Mouse (Mus musculus) heart, postnatal 4 days (tissue): ENCODE measurements around the gene Fndc1. TPM values are rescaled to one million over a fixed set of nuclear protein-coding genes. Genes with fewer than 3 reads are reported as not detected.

Experiments used
- DNase-seq: peaks from one replicate; pipeline ENCODE4 v3.0.0; 2021
- total RNA-seq, 2 experiments: library from RNA; stranded (reverse); gene quantifications; 2 replicates each; pipeline ENCODE4 v1.2.3; 2021

Gene Fndc1
- total RNA-seq, 2 experiments from 2014 or later, result 96.0 to 105 TPM

DNA sequence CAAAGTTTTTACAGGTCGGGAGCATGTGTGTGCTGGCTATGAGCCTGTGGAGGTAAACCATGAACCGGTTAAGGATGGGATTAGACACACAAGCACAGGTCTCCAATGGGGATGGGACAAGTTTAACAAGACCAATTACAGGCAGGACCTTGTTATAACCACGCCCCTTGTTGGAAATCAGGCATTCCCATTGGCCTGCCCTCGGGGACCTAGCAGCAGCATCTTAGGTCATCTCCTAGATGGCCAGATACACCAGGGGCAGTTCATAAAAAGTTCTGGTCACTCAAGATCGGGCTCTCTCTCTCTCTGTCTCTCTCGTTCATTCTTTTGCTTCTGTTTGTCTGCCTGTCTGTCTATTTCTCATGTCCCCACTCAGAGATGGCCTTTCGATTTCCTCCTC, 6.9 kb downstream of the Fndc1 start:
- no peak for DNase-seq

DNA sequence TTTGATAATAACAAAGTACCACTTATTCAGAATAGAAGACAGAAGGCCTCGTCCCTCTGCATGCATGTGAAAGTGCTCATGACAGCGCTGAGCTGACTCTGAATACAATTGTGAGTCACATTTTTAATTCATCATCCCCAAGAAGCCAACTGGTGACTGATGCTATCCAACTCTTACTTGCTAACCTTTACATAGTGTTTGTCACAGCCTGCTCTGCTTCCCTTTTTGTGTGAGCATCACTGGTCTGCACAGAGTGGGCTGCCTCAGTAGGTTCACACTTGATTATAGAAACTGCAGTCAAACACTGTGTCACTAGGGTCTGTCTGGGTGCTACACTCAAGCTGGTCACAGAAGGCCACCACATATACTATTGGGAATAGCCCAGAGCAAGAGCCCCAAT, 10.5 kb downstream of the Fndc1 start:
- DNase-seq, result no peak

DNA sequence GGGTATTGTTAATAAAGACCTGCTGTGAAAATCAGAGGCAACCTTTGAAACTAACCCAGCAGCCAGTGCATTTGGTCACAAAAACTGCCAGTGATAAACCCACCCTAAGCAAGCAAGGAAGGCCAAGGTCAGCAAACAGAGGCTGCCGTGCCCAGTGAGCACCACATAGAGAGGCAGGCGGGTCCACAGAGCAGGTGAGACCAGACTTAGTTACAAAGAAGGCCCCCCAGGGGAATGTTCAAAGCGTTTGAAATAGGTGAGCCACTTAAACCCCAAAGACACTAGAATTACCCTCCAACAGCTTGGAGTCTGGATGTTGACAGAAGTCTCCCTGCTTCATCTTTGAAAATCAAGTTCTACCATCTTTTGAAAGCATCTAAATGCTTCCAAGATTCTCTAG, 12.7 kb downstream of the Fndc1 start:
- DNase-seq, result no peak

GRCm38 (mm10) chr17:7808043-7808442, 19.1 kb downstream of the Fndc1 start:
- no peak for DNase-seq

GRCm38 (mm10) chr17:7805105-7805504, 22.0 kb downstream of the Fndc1 start:
- DNase-seq, result no peak

DNA sequence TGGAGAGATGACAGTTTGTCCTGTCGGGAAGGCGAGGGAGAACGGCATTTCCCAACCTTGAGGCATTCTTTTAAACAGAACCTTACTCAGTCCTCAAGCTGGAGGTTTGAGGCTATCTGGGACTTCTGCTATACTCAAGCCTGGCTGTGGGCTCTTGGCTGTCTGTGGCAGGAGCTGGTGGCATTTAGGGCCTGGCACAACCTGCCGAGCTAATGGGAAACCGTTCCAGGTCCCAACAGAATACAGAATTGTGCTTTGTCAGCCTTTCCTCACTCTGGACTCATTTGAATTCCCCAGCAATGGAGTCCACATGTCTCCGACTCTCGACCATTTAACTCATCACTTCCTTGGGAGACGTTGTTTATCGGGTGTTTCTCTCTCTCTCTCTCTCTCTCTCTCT, 24.6 kb downstream of the Fndc1 start:
- no peak for DNase-seq

DNA sequence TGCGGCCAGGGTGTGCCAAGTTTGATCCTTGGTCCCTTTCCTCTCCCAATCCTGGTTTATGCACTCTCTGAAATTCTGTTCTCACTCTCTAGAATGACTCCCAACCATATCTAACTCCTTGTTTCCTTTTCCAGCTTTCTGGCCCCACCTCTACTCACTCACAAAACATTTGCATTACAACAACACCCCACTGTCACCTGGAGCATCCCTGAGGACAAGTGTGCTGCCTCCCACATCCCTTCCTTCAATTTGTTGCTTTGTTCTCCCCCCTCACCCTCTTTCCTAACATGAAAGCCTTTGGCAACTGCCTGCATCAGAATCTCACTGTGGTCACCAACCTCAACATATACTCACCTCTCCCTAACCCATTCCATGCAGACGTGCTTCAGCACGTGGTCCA, 27.2 kb downstream of the Fndc1 start:
- no peak for DNase-seq

DNA sequence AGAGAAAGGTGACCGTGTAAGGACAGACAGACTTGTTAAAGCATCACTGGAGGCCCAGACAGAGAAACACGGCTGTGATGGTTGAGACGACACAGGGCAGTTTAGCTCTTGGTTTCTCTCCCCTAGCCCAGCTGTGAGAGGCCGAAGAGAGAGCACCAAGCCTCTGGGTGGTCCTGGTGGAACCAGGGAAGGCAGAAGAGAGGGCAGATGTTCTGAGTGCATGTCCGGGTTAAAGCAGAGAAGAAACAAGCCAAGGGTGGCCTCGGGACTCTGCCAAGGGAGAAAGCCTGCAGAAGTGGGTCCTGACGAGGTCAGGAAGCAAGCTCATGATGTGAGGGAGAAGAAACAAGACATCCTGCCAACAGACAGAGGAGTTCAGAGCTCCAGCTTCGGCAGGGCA, 31.5 kb downstream of the Fndc1 start:
- DNase-seq, result no peak

DNA sequence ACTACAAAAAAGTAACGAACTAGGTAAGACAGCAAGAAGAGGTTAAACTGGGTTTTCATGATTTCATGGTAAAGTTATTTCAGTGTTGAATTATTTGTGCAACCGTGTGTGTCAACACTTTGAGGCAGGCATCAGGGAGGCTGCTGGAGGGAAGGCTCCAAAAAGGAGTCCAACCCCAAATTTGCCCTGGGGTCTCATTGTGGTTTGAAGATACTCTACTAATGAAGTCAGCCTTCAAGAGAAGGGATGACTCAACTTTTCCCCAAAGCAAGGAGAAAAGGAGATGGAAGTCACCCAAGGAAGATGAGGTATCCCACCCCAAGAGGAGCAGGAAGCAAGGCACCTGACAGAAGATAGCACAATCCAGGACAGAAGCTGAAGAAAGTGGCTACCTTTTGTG, 31.9 kb downstream of the Fndc1 start:
- no peak for DNase-seq

DNA sequence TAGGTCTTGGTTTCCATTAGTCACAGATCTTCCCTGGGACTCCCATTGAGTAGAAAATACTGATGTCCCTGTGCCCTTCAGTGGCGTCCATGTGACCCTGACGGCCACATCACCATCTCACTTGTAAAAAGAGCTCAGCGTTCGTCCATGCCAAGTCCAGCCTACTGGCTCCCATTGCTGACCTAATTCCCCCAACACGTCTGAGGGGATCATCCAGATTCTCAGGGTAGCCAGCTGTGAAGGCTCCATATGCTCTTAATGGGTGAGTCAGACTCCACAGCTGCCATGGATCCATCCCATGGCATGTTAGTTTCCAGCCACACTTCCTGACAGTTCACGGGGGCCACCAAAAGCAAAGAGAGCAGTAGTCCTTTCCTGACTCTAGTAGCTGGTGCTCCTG, 33.0 kb downstream of the Fndc1 start:
- DNase-seq, result peak; percentile 50

DNA sequence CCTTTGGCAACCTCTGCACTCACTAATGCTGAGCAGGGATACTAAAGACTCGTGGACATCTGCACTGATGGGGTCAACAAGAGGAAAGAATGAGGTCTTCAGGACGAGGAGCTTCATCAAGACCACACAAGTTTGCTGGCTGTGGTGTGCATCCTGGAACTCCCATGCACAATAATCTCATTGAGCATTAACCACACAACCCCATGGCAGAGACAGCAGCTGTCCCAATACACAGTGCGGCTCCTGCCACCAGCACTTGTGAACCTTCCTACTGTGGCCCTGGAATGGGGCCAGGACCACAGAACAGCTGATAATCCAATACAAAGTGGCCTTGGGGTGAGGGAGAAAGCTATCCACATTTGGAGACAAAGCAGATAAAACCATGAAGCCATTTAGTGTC, 36.6 kb downstream of the Fndc1 start:
- no peak for DNase-seq

DNA sequence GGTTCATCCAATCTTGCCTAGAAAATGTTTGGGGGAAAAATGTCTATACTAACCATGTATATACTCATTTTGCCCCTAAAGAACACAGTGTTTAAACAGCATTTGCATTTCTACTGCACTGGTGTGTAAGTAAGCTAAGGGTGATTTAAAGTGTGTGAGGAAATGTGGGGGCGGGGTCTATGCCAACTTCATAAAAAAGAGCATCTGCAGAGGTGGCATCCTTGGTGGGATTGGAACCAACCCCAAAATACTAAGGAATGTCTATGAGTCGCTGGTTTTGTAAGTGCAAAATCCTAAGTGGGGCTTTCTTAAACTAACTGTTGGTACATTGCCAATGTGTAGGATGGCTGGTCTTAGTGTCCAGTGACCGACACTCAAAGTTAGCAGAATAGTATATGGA, 53.0 kb downstream of the Fndc1 start:
- DNase-seq, result no peak

DNA sequence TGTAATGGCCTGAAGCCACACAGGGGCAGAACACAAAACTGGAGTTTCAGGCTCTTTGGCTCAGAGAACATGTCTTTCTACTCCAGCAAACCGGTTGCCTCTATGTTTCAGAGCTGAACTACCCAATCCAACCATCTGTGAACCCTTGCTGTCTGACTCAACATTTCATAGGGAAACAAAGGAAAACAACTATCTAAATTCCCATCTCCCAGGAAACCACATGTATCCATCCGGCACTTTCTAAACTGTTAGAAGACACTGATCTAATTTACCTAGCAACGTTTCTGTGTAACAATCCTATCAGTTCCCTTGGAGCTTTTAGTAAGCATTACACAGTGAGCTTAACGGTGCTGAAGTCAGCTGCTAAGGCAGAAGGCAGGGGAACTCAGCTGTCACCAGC, 67.3 kb downstream of the Fndc1 start:
- DNase-seq, result no peak

DNA sequence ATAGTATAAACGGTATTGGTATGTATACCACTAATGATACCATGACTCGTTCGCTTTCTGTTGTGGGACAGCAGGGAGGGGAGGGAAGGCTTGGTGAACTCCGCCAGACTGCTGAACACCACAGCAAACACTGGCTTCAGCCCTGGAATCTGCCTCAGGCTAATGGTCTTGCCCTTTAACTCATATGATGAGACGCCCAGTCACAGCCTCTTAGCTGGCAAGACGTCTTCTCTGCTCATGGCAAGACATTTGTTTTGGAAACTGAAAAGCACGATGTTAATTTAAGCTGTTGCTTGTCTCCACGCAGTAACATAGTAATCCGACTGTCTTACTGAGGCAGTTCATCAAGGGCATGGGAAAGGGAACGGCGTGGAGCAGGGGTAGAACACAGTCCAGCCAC, 72.1 kb downstream of the Fndc1 start:
- no peak for DNase-seq

DNA sequence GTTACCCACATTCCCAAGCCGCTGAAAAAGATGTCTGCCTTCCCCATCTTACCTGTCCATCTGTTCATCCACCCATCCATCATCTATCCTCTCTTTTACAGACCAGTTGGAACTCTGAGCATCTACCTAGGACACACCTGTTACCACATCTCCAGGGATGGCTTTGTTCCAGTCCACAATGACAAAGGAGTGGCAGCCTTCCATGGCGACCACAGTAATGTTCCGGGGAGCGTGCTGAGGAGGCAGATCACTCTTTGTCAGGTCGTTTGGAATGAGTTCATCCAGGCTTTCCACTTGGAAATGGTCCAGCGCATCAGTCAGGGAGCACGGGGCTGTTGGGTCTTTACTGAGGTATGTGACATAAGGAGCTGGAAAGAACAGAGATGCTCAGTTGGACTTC, 73.7 kb downstream of the Fndc1 start:
- DNase-seq, result no peak

DNA sequence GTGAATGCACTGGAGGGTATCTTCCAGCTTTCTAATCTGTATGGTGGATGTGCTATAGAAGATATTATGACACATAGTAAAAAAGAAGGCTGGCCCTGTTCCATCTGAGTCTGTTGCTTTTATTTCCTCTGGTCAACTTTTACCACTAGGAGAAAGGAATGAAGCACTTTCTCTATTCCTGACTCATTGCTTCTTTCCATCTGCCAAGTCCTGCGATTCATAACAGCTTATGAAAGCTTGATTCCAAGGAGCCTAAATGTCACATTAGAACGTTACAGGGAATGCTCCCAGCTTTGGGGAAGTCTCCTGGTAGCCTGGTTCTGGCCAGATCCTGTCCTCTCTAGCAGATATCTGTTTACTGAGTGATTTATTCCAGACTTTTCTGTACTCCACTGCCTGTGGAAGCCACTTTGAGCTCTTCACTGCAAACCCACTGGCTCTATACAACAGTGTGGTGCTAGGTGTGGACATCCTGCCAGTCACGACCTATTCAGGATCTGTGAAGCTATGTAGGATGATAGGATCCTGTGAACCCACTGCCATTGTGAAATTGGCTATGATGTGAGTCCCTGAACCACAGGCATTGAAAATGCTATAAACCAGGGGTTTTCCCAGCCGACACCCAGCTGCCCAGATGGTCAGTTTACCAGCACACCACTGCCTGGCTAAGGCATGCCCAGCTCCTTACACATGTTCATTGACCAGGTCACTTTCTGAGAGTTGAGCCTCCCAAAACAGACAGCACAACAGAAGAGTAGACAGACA, 77.9 kb downstream of the Fndc1 start:
- no peak for DNase-seq

- no peak for DNase-seq
These were observed 80.3 kb downstream of the Fndc1 start for GRCm38 (mm10) chr17:7746841-7747240.

DNA sequence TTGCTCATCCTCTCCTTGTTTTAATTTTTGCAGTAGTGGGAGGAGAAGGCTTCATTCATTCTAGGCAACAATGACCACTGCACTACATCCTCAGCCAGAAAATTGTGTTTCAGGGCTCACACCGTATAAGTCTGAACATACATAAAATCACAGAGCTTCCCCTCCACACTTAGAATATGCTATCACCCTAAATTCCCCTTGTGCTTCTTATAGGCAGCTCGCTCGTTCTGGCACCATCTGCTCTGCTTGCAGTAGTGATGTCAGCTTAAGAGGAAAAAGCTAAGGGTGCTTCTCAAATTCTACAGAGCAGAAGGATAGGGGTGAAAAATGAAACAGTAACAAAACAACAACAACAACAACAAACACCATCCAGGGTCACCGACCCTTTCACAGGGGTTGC, 82.1 kb downstream of the Fndc1 start:
- DNase-seq, result no peak

GRCm38 (mm10) chr17:7740988-7741387, 86.1 kb downstream of the Fndc1 start:
- peak; percentile 76 for DNase-seq

DNA sequence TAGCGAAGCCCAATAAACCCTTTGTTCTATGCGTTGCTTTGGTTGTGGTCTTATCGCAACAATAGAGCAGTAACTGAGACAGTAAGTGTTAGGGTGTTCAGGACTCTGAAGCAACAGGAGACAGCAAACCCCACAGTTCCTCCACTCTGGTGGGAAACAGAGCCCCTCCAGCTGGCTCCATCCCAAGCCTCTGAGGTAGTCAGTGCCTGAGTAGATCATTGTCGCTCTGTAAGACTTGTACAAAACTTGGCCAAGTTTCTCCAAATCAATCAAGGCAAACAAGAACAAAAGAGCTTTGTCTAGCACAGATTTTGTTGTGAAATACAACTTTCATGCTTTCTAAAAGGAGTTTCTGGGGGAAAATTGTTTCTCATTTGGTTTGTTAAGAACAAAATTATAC, 104.1 kb downstream of the Fndc1 start:
- DNase-seq, result no peak

GRCm38 (mm10) chr17:7718886-7719285, 108.2 kb downstream of the Fndc1 start:
- DNase-seq, result no peak

DNA sequence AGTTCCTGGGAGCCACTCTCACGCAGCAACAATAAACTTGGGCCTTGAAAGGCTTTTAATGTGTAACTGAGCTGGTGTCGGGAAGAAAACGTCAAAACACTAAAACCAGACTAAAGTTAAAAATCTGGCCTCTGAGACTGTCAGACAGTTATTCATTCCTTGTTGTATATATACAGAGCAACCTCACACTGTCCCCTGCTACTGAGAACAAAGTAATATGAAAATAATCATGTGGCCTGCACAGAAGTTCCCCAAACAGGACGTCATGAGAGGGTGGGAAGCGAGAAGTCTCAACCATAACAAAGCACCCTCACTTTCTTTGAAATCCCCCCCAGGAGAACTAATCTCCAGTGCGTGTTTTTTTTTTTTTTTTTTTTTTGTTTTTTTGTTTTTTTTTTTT, 109.2 kb downstream of the Fndc1 start:
- no peak for DNase-seq

DNA sequence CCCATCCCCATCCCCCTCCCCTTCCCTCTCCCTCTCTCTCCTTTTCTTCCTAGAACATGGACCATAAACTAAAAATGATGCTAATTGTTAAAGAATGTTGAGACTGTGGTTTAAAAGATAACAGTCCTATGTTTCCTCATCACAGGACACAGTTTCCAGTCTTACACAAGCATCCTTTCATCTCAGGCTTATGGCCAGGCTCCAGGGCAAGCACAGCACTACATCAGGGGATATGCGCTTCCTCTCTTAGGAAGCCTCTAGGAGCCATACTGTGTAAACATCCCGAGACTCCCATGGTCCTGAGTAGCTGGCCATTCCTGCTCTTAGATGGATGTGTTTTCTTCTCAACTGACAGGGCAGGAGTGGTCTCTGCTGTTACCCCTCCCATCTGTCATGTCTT, 114.1 kb downstream of the Fndc1 start:
- DNase-seq, result peak; percentile 55

DNA sequence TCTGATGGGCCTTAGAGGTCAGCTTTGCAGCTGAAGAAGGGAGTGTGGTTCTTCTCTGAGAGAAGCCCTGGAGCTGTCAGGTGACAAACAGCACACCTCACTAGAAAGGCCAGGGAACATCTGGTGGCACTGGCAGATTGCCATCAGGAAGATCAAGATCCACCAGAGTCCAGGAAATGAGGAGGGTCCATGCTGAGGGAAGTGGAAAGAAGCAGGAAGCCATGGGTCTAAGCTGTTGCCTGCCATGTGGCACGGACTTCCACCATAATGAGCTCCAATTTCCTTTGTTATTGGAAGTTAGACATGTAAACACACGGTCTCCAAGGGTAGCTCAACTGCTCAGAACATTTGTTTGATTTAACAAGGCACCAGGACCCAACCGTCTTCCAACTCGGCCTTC, 120.0 kb downstream of the Fndc1 start:
- no peak for DNase-seq

DNA sequence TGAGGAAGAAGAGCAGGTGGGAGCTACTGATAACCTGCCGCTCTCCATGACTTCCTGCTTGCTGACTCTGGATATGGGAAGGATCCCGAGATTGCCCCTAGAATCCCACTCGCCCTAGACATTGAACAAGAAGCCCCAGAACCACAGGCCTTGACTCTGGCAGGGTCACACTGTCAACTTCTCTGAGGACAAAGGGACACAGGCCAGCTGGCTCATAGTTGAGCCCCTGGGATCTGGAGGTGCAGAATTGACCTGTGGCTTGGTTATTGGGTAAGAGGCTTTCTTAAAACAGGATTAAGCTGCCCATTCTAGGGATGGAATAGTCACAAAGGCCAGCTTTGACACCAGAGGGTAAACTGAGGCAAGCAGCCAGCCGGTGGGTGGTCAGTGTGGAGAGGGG, 136.8 kb downstream of the Fndc1 start:
- DNase-seq, result no peak
